Mouse (Mus musculus) ES-E14 (cell line): ENCODE data around the gene Gli3.

Experiments used
- CHD2 ChIP-seq: IDR thresholded peaks from 2 replicates; pipeline ENCODE4 v1.6.1; 2014; ENCODE audit warnings: mild to moderate bottlenecking, low read depth, low read length, inconsistent platforms
- HCFC1 ChIP-seq: IDR thresholded peaks from 2 replicates; pipeline ENCODE4 v1.6.1; 2012; ENCODE audit warnings: low read length, inconsistent platforms, borderline replicate concordance; ENCODE audit not compliant: insufficient read depth
- MAFK ChIP-seq: IDR thresholded peaks from 2 replicates; pipeline ENCODE4 v1.6.1; 2014; ENCODE audit warnings: mild to moderate bottlenecking, low read depth, low read length, inconsistent platforms; ENCODE audit not compliant: insufficient read depth
- ZC3H11A ChIP-seq: IDR thresholded peaks from 2 replicates; pipeline ENCODE4 v1.6.1; 2012; ENCODE audit warnings: low read depth, mild to moderate bottlenecking, inconsistent platforms, low read length, borderline replicate concordance
- ZNF384 ChIP-seq: IDR thresholded peaks from 2 replicates; pipeline ENCODE4 v1.6.1; 2012; ENCODE audit warnings: low read depth, low read length, inconsistent platforms

- TF ChIP-seq ZC3H11A (no peak), MAFK (no peak), HCFC1 (no peak), ZNF384 (no peak), CHD2 (no peak)
Observed at GRCm38 (mm10) chr13:15741771-15742170, 278.7 kb downstream of the Gli3 start.
